In the genomic region with DNA sequence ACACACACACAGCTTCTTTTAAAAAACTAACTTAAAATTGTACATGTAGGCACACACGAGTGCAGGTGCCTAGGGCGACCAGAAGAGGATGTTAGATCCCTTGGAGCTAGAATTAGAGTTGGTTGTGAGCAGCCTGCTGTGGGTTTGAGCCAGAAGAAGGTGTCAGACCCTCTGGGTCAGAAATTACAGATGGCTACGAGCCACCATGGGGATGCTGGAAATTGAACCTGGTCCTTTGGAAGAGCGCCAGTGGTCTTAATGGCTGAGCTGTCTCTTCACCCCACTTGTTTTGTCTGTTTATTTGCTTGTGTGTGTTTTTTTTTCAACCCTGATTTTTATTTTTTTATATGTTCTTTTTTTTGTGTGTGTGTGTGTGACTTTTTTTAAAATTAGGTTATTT, we compare ENCODE assay signal across 25 mouse cellular contexts. TPM values are rescaled to one million over a fixed set of nuclear protein-coding genes. Genes with fewer than 3 reads are reported as not detected.
"Had no signal": no experiment of that assay in that cellular context is flagged by ENCODE, and none has a peak within 500 bp of the region (broad histone marks: within the 10 kb centered on the region; RNA-seq: fewer than 3 reads in every experiment).

No protein-coding gene starts in this region.

- H3K36me3 ChIP-seq: heart, embryonic 13.5 days; heart, embryonic 15.5 days; hindbrain, embryonic 12.5 days; kidney, embryonic 15.5 days; limb, embryonic 13.5 days; limb, embryonic 15.5 days; liver, embryonic 12.5 days had no signal

- DNase-seq: gastrocnemius, postnatal 14 days; gastrocnemius, postnatal 36 days; heart, adult 18-20 months; heart, postnatal 14 days; heart, postnatal 36 days; kidney, adult 11 months; kidney, adult 2 months; kidney, adult 9 months; kidney, postnatal 14 days; kidney, postnatal 36 days; layer of hippocampus, adult 9-11 months; layer of hippocampus, postnatal 36 days had no signal

- H3K9ac ChIP-seq: heart, embryonic 13.5 days; heart, embryonic 15.5 days; hindbrain, embryonic 12.5 days; hindbrain, embryonic 14.5 days; kidney, embryonic 15.5 days; limb, embryonic 13.5 days; limb, embryonic 15.5 days; liver, embryonic 12.5 days; liver, embryonic 14.5 days had no signal

- H3K4me3 ChIP-seq: heart, embryonic 13.5 days; heart, embryonic 15.5 days; hindbrain, embryonic 12.5 days; kidney, embryonic 15.5 days; limb, embryonic 13.5 days; limb, embryonic 15.5 days; liver, embryonic 12.5 days had no signal

- H3K4me1 ChIP-seq: heart, embryonic 13.5 days; heart, embryonic 15.5 days; hindbrain, embryonic 12.5 days; kidney, embryonic 15.5 days; liver, embryonic 12.5 days had no signal

- H3K27ac ChIP-seq: heart, embryonic 13.5 days; heart, embryonic 15.5 days; hindbrain, embryonic 12.5 days; hindbrain, embryonic 14.5 days; kidney, embryonic 15.5 days; kidney, postnatal 0 days; limb, embryonic 13.5 days; limb, embryonic 15.5 days; liver, embryonic 12.5 days; liver, embryonic 14.5 days had no signal

- H3K27me3 ChIP-seq: heart, embryonic 15.5 days; hindbrain, embryonic 12.5 days; kidney, embryonic 15.5 days; limb, embryonic 13.5 days; limb, embryonic 15.5 days had no signal

RNA-seq across cellular contexts. Expression of a gene that starts 22.3 kb away (rescaled TPM):
- total RNA-seq: hematopoietic stem cell, adult 5-6 weeks; liver, adult 2 months had no signal
- polyA plus RNA-seq: kidney, adult 2 months; large intestine, adult 2 months; liver, adult 2 months had no signal

RNA-seq across cellular contexts. Expression of a gene that starts 54.0 kb away (rescaled TPM):
- total RNA-seq: hematopoietic stem cell, adult 5-6 weeks had no signal
